Mouse (Mus musculus): ENCODE measurements around the gene Plscr5.

GRCm38 (mm10) chr9:92221480-92221879, 28.7 kb downstream of the Plscr5 start:
- TF ChIP-seq POLR2A (IDR thresholded peaks at IDR 0.05; ENCODE audit: borderline replicate concordance, control insufficient read depth, low read depth, low read length) (no peak), CTCF (IDR thresholded peaks at IDR 0.05; ENCODE audit: control insufficient read depth, insufficient read depth, low read length) (no peak)
